Mouse (Mus musculus) gastrocnemius, adult 2 months (tissue): ENCODE results near the gene Rnaseh1. TPM values are rescaled to one million over a fixed set of nuclear protein-coding genes. Genes with fewer than 3 reads are reported as not detected.
A peak's percentile ranks its signal among the peaks of the same experiment; 100 is the strongest.

Experiments
- DNase-seq: peaks from one replicate; pipeline ENCODE4 v3.0.0; 2022
- H3K27ac ChIP-seq: fragments of 200-600 bp; 2 replicates; pipeline ENCODE4 v1.8.1; 2022; ENCODE audit warnings: mild to moderate bottlenecking
- H3K4me3 ChIP-seq: fragments of 200-600 bp; 2 replicates; pipeline ENCODE4 v1.8.1; 2022; ENCODE audit warnings: mild to moderate bottlenecking, moderate library complexity
- CTCF ChIP-seq: fragments of 200-600 bp; IDR thresholded peaks from 2 replicates; pipeline ENCODE4 v1.8.1; 2022; ENCODE audit warnings: antibody characterized with exemption, mild to moderate bottlenecking, moderate library complexity
- intact Hi-C: fragments of 180-260 bp; cut with DNase I; formaldehyde crosslinking; loops from one replicate; pipeline ENCODE4 v1.15.1; 2025
- long read RNA-seq, 2 experiments: library from polyadenylated mRNA; stranded (forward); transcript quantifications; one replicate each; pipeline ENCODE4 v2.0.0; 2021
- total RNA-seq, 2 experiments: library from RNA; stranded (reverse); gene quantifications; 2 replicates each; pipeline ENCODE4 v1.2.3; 2021

The Rnaseh1 gene
- 1 to 10 TPM; 6.2 to 7.7 TPM for total RNA-seq
- long read RNA-seq, experiment 1, transcript Rnaseh1-201 (8 exons, 1,455 nt): major isoform, 10 of 11 reads
- long read RNA-seq, experiment 1, partial matches to known transcripts: 0 of 11 reads
- long read RNA-seq, experiment 1, other reads (novel, unspliced or antisense): 1 of 11 reads
- long read RNA-seq, experiment 2, transcript Rnaseh1-201 (8 exons, 1,455 nt): major isoform, 8 of 8 reads
- long read RNA-seq, experiment 2, partial matches to known transcripts: 0 of 8 reads
- long read RNA-seq, experiment 2, other reads (novel, unspliced or antisense): 0 of 8 reads

DNA sequence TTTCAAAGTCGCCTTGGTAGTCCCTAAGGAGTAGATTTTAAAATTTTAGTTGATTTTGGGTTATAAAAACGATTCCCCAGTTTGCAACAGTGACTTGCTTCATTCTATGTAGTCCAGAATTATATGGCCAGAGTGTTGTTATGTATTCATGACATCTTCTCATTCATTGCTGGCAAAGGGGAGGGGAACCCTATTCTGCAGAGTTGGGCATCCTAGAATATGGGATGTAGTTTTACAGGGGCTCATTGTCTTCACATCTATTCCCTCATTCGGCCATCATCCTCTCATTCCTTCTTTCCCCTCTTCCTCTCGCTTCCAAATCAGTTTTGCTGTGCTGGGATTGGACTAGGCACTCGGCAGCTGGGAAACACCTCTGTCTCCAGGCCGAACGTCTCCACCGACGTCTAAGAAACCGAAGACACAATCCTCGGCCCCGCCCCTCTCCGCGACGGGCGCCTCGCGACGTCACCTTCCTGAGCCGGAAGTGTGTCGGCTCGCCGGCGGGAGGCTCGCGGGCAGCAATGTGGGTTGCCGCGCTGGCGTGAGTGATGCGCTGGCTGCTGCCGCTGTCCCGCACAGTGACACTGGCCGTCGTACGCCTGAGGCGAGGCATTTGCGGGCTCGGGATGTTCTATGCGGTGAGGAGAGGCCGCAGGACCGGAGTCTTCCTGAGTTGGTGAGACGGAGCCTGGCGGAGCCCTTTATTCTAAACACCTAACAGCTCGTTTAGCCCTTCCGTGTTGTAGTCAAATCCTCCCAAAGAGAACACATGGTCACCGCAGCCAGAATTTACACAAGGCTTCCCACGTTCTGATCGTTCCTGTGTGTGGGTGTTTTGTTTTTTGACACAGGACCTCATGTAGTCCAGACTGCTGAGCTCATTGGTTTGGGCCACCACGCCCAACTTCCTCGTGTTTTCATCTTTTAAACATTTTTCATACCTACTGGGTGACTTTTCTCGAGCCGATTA is at the start of gene Rnaseh1:
Rnaseh1 (plus strand) TSS at position 462 of the 970 bp plus-strand sequence.
- peak; percentile 92 for DNase-seq
- intact Hi-C loops: no loop called here
- TF ChIP-seq CTCF: no peak

DNA sequence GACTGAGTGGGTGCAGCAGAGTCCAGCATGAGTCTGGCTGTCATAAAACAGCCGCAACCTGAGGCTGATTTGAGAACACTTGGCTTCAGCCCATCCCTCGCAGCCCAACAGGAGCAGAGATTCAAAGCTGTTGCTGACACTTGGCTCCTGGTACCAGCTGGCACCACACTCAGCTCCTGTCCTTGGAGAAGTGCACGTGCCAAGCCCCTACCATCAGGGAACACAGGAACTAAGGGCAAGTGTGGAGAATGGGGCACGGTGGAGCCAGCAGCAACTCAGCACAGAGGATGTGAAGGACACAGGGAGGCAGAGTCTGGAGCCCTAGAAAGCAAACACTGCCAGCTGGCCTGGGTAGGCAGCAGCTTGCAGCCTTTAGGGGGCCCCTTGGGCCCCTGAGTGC is 47.1 kb upstream of the Rnaseh1 start:
- TF ChIP-seq CTCF: no peak
- intact Hi-C loops: no loop called here
- H3K4me3 ChIP-seq: no peak overlapping the region
- DNase-seq: no peak
- no peak overlapping the region for H3K27ac ChIP-seq

More for the DNA sequence above, at the start of gene Rnaseh1:
- peak within 1 kb of the TSS; percentile 89 for H3K27ac ChIP-seq
- peak within 1 kb of the TSS; percentile 79 for H3K4me3 ChIP-seq

DNA sequence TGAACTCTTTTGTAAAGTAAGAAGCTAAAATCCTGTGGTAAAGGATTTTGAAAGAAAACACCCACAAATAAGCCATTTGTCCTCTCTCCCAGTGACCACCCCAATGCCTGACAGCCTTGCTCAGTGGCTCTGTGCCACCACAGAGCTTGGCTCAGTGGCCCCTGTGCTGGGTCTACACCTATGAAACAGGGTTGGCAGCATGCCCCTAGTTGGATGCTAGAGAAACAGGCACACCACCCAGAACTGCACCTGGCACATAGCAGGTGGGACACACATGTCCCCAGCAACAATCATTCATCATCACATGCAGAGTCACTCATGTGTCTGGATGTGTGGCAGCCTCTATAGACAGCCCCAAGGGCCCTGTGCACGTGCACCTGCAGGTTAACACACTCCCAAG is 45.9 kb upstream of the Rnaseh1 start:
- H3K27ac ChIP-seq: no peak overlapping the region
- no peak overlapping the region for H3K4me3 ChIP-seq
- DNase-seq: no peak
- intact Hi-C loops: no loop called here
- TF ChIP-seq CTCF: no peak

DNA sequence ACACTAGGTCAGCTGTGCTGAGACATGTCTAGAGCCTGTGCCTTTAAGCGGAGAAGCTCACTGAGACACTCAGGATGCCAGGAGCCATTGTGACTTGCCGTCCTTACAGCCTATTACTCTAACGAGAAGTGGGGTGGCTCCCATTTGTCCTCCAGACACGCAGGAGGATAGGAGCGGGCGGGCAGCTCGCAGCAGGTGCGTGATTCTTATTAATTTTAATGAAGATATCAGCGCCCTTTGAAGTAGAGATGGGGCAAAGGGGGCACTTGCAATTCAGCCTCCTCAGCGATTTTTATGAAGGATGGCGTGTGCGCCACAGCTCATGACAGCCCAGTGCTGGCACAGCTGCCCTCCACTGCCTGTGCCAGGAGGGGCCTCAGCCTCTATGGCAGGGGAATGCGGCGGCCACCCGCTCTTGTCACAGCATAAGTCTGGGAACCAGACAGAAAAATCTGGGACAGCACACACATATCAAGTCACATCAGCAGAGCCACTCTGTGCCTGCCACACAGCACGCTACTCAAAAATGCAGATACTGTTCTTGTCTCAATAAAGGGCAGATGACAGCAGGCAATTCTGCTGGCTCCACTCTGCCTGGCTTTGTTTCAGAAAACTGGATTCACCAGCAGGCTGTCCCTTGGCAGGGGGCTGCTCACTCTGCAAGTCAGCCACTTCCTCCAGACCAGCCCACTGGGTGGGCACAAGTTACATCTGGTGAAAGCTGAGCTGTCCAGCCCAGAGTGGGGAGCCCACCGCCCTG is 41.7 kb upstream of the Rnaseh1 start:
- no peak overlapping the region for H3K27ac ChIP-seq
- DNase-seq: no peak
- intact Hi-C loops: no loop called here
- no peak for TF ChIP-seq CTCF
- no peak overlapping the region for H3K4me3 ChIP-seq

DNA sequence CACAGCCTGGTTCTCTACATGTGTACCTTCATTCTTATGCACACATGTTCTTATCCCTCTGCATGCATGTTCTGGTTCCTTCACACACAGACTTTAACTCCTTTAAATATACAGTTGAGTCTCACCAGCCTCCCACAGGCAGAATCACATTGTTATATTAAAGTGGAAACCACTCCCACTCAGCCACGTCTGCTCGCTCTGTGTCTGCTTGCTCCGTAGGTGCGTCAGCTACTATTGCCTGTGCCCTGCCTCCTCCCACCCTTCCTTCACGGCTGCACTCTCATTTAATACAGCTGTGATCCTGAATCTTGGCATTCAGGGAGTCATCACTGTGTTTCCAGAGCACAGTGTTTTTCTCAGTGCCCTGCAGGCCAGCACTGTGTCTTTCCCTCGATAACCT is 37.0 kb upstream of the Rnaseh1 start:
- intact Hi-C loops: no loop called here
- DNase-seq: no peak
- Histone ChIP-seq H3K4me3 (no peak overlapping the region), H3K27ac (no peak overlapping the region)
- no peak for TF ChIP-seq CTCF

DNA sequence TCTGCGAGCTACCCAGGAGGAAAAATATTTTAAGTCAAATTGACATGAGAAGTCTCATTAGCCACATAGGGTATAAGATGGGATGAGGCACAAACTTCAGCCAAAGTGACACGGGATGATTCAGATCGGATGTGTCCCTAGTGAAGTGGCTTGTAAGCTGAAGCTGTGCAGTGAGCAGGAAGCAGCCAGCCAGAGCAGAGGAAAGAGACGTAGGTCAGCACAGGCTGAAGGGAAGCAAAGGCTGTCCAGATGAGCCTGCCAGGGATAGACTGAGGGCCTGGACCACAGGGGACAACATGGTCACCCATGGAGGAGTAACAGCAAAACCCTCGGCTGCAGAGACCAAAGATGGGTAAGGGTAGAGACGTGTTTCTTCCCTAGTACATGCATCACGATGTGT is 35.0 kb upstream of the Rnaseh1 start:
- TF ChIP-seq CTCF: no peak
- intact Hi-C loops: no loop called here
- no peak for DNase-seq
- Histone ChIP-seq H3K27ac (no peak overlapping the region), H3K4me3 (peak overlapping the region; percentile 33; the same call in 1 of the 2 replicates)

DNA sequence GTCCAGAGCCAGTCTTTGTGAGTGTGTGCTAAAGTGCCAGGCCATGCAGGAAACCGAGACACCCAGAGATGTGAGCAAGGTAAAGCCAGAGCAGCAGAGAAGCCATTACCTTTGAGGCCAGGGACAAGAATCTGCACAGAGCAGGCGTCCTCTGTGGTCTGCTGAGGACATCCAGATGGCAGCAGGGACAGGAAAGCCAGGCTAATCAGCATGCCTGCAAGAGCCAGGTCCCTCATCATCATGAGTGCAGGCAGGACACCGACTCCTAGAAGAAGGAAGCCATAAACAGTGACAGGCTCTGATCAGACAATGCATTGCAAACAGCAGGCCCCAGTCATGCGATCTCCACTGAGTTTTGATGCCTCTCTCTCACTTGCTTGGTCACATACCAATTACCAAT is 32.1 kb upstream of the Rnaseh1 start:
- DNase-seq: no peak
- H3K4me3 ChIP-seq: no peak overlapping the region
- intact Hi-C loops: no loop called here
- no peak for TF ChIP-seq CTCF
- H3K27ac ChIP-seq: no peak overlapping the region

DNA sequence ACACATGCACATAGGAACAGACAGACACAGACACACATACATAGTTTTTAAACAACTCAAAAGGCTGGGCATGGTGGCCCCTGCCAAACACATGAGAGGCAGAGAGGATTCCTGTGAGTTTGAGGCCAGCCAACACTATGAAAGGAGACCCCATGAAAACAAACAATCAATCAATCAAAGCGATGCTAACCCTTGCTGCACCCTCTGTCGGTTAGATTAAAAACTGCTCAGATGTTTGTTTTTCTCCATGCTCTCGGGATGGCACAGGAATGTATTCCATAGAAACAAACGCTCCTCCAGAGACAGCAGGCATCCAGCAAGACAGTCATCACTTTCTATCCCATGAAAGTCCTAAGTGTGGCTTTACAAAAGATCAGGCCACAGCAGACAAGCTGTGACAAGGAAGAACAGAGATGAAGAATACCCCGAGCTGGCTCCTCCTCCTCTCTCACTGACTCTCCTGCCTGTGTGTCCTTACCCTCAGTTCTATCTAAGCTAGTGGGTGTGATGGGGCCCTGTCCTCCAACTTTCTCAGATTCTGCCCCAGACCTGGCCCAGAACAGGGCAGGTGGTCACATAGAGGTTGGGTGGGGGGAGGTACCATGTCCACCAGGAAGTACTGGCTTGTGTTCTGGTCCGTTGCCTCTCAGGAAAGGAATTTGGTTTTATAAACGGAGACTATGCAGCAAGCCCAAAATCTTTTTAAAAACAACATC is 27.8 kb upstream of the Rnaseh1 start:
- intact Hi-C loops: no loop called here
- DNase-seq: no peak
- Histone ChIP-seq H3K27ac (no peak overlapping the region), H3K4me3 (no peak overlapping the region)
- TF ChIP-seq CTCF: no peak

DNA sequence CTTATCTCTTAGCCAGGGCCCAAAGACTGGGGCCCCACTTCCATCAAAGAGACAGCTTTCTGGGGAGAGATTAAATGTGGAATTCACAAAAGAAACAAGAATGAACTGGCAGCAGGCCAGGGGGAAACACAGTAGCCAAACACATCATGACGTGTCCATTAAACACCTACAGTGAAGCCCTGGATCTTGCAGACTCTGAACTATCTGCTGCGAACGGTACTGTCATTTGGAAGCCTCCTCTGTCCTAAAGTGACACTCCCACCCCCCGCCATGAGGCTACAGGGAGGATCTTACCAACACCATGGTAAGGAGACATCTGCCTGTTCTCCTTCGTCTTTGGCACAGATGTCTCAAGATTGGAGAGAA is 27.3 kb upstream of the Rnaseh1 start:
- no peak overlapping the region for H3K27ac ChIP-seq
- intact Hi-C loops: no loop called here
- no peak overlapping the region for H3K4me3 ChIP-seq
- TF ChIP-seq CTCF: no peak
- no peak for DNase-seq

DNA sequence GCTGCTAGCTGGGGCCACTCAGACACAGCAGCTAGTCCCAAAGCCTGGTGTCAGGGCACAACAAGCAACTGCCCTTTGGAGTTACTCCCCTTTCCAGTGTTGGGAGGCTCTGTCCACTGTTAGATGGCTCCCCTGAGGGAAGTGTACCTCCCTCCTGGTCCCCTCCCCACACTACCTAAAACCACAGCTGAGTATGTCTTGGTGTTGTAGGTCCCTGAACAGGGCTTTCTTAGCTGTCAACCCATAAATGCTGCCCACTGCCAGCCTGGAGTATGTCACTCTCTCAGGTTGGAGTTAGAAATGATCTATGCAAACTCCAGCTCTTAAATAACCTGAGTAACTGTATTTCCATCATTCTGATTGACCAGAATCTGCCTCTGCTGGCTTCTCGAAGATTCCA is 26.8 kb upstream of the Rnaseh1 start:
- Histone ChIP-seq H3K4me3 (no peak overlapping the region), H3K27ac (no peak overlapping the region)
- no peak for DNase-seq
- intact Hi-C loops: no loop called here
- no peak for TF ChIP-seq CTCF

DNA sequence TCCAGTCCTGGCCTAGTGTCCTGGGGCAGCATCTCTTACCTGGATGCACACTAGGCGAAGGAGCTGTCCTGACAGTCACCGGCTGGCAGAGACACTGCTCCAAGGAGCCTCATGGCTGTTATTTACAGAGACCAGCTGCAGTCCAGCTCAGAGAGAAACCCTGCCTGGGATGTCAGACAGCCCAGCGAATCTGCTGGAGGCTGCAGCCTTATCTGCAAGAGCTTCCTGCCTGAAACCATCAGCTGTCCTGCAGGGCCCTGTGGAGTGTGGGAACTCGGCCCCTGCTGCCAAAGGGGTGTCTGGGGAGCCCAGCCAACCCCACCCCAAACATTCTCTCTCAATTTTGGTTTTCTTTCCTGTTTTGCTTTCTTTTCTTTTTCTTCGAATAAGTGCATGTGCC is 26.2 kb upstream of the Rnaseh1 start, which contains the start of gene Colec11:
Colec11 (minus strand) TSS at position 183 of the 400 bp plus-strand sequence.
- no peak for DNase-seq
- Histone ChIP-seq H3K4me3 (no peak within 1 kb of the TSS), H3K27ac (no peak within 1 kb of the TSS)
- intact Hi-C loops: no loop called here
- TF ChIP-seq CTCF: no peak

DNA sequence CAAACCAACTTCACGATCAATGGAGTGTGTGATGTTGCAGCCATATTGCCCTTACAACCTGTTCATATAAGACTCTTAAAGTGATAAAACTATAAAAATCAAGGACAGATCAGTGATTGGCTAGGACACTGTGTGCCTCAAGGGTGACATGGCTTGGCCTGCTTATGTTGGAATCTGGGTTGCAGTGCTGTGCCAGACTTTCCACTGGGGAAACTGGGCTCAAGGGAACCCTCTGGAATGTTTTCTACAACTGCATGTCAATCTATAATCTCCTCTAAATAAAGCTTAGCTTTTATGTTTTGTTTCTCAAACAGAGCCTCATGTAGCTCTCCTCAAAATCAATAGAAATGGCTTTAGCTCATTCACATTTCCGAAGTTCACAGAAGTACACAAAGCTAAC is 25.2 kb upstream of the Rnaseh1 start:
- Histone ChIP-seq H3K4me3 (no peak overlapping the region), H3K27ac (no peak overlapping the region)
- TF ChIP-seq CTCF: no peak
- DNase-seq: no peak
- intact Hi-C loops: no loop called here
